Mouse (Mus musculus) forebrain, embryonic 14.5 days (tissue): ENCODE measurements around the gene Dmkn. TPM values are rescaled to one million over a fixed set of nuclear protein-coding genes. Genes with fewer than 3 reads are reported as not detected.
"Not testable (repeated sequence)": the region's sequence is repeated elsewhere in the genome, so short reads cannot be mapped to it uniquely, and the experiment has no call there.

Source experiments
- ATAC-seq: fragments of 200-750 bp; cut with Nextera tagmentation; 2 replicates; pipeline ENCODE4 v1.8.0; 2017; ENCODE audit warnings: mild to moderate bottlenecking, moderate library complexity
- DNase-seq: peaks from one replicate; pipeline ENCODE4 v3.0.0-alpha.2; 2015; ENCODE audit warnings: low spot score
- H3K27ac ChIP-seq: fragments of 300-500 bp; sonication (generic); 2 replicates; pipeline ENCODE4 v1.5.1; 2014; ENCODE audit warnings: low read depth, mild to moderate bottlenecking, control low read depth, low read length, moderate library complexity
- H3K27me3 ChIP-seq: fragments of 300-500 bp; sonication (generic); replicated peaks from 2 replicates; pipeline ENCODE4 v1.6.1; 2014; ENCODE audit warnings: low read length, control low read depth, mixed read lengths; ENCODE audit not compliant: control insufficient read depth, insufficient read depth
- H3K36me3 ChIP-seq: fragments of 300-500 bp; sonication (generic); 2 replicates; pipeline ENCODE4 v1.6.1; 2014; ENCODE audit warnings: low read length, control low read depth; ENCODE audit not compliant: control insufficient read depth, insufficient read depth
- H3K4me1 ChIP-seq: fragments of 300-500 bp; sonication (generic); 2 replicates; pipeline ENCODE4 v1.6.1; 2014; ENCODE audit warnings: antibody characterized with exemption, low read length, control low read depth; ENCODE audit not compliant: control insufficient read depth, insufficient read depth
- H3K4me2 ChIP-seq: fragments of 300-500 bp; sonication (generic); 2 replicates; pipeline ENCODE4 v1.6.1; 2014; ENCODE audit warnings: mild to moderate bottlenecking, control low read depth, low read length
- H3K4me3 ChIP-seq: fragments of 300-500 bp; sonication (generic); 2 replicates; pipeline ENCODE4 v1.5.1; 2014; ENCODE audit warnings: low read depth, low read length, control low read depth
- H3K9ac ChIP-seq: fragments of 300-500 bp; sonication (generic); 2 replicates; pipeline ENCODE4 v1.6.1; 2014; ENCODE audit warnings: mild to moderate bottlenecking, low read length, control low read depth, moderate library complexity
- H3K9me3 ChIP-seq: fragments of 300-500 bp; sonication (generic); replicated peaks from 2 replicates; pipeline ENCODE4 v1.6.1; 2016; ENCODE audit warnings: low read length, control low read depth, mixed read lengths; ENCODE audit not compliant: control insufficient read depth
- WGBS: fragments of 180-500 bp; shearing (Covaris S2); extraction: QIAGEN DNeasy Blood & Tissue Kit; methylation state at CpG from one replicate; pipeline ENCODE4 v1.1.7; 2014; 5-methylcytosine and 5-hydroxymethylcytosine counted together
- polyA plus RNA-seq: library from polyadenylated mRNA; unstranded; fragments of >200 nt; fragmentation: Nextera tagmentation; extraction: Ambion mirVana; gene quantifications from 2 replicates; pipeline ENCODE4 v1.2.1, GENCODE M21; 2014

Dmkn gene
- polyA plus RNA-seq, 1 experiment from 2014 or later, result 0.88 TPM

DNA sequence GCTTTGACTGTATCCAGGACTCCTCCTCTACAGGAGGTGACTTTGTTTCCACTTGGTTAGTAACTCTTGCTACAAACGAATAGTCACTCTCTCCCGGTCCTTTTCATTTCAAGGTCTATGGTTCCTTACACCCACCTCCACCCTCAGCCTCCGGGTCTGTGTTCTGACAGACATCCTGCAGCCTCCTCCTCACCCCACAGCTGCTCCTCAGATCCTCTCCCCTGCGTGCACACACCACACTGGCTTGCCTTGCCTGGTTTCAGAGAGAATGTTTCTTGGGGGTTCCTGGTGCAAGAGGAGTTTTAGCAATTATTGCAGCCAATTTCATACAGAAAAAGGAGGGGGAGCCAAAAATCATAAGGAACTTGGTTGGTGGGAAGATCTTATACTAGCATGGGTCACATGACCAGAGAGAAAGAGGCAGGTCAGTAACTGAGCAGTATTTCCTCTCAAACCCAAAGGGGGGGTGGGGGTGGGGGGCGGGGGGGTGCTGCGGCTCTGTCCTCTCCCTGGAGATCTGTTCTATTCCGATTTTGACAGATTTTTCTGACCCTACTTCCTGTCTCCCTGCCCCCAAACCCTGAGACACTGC, 57.4 kb downstream of the Dmkn start:
- H3K4me2 ChIP-seq, result no peak overlapping the region
- no peaks in the 10 kb centered on the region for H3K36me3 ChIP-seq
- H3K27ac ChIP-seq, result no peak overlapping the region
- no peaks in the 10 kb centered on the region for H3K4me1 ChIP-seq
- ATAC-seq, result no peak
- H3K9ac ChIP-seq, result no peak overlapping the region
- 73% methylated on average over 7 of the region's 7 CpGs for WGBS
- no peaks in the 10 kb centered on the region for H3K27me3 ChIP-seq
- H3K4me3 ChIP-seq, result no peak overlapping the region
- DNase-seq, result no peak
- H3K9me3 ChIP-seq, result no peaks in the 10 kb centered on the region

DNA sequence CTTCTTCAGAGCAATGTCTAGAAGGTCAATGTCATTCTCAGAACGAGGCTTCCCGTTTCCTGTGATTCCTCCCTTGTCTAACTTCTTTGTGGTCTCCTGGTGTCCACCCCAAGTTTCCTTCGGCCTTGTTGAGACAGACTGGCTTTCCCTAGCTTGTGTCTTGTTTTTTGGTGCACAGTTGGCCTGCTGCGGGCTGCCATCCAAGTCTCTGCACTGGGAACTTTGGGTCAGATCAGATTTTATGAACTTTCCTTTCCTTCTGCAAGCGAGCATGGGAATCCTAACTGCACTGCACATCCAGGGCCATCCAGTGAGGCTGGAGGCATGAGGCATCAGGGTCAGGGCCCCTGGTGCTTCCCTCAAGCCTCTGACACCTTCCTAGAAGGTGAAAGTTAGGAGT, 58.0 kb downstream of the Dmkn start:
- H3K4me2 ChIP-seq, result no peak overlapping the region
- no peaks in the 10 kb centered on the region for H3K4me1 ChIP-seq
- no peaks in the 10 kb centered on the region for H3K36me3 ChIP-seq
- WGBS, result 79% methylated on average over 5 of the region's 5 CpGs
- DNase-seq (no peak), ATAC-seq (no peak)
- no peaks in the 10 kb centered on the region for H3K27me3 ChIP-seq
- H3K9me3 ChIP-seq, result no peaks in the 10 kb centered on the region
- H3K27ac ChIP-seq, result no peak overlapping the region
- no peak overlapping the region for H3K4me3 ChIP-seq
- H3K9ac ChIP-seq, result no peak overlapping the region

GRCm38 (mm10) chr7:30823675-30824074, 60.1 kb downstream of the Dmkn start, which contains the start of gene Ffar2:
Ffar2 (minus strand) TSS chr7:30823775.
- Histone ChIP-seq H3K36me3 (no peaks in the 10 kb centered on the region), H3K27ac (no peak within 1 kb of the TSS), H3K9ac (no peak within 1 kb of the TSS), H3K27me3 (no peaks in the 10 kb centered on the region), H3K4me3 (no peak within 1 kb of the TSS), H3K4me2 (no peak within 1 kb of the TSS), H3K4me1 (no peaks in the 10 kb centered on the region), H3K9me3 (no peaks in the 10 kb centered on the region)
- DNase-seq (no peak), ATAC-seq (no peak)
- 92% methylated on average over 18 of the region's 18 CpGs for WGBS

DNA sequence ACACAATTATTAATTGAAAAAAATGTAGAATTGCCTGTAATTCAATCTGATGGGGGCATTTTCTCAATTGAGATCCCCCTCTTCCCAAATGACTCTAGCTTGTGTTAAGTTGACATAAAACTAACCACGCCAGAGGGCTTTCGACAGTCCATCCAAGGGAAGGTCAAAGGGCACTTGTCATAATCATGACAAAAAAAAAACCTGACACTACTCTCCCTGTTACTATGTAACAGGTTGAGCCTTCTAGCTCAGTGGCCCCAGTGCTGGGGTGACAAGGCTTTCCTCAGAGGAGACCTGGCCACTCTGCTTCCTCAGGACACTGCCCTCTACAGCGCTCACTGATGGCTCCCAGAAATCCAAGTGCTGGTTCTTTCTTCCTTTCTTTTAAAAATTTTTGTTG, 60.8 kb downstream of the Dmkn start:
- no peak for DNase-seq
- Histone ChIP-seq H3K27ac (no peak overlapping the region), H3K27me3 (no peaks in the 10 kb centered on the region), H3K4me1 (no peaks in the 10 kb centered on the region), H3K4me2 (no peak overlapping the region), H3K4me3 (no peak overlapping the region), H3K9ac (no peak overlapping the region), H3K9me3 (no peaks in the 10 kb centered on the region), H3K36me3 (no peaks in the 10 kb centered on the region)
- no peak for ATAC-seq
- 98% methylated on average over 3 of the region's 3 CpGs for WGBS

- no peak overlapping the region for H3K4me3 ChIP-seq
- H3K4me1 ChIP-seq, result no peaks in the 10 kb centered on the region
- ATAC-seq, result no peak
- no peak for DNase-seq
- no peak overlapping the region for H3K27ac ChIP-seq
- no peaks in the 10 kb centered on the region for H3K36me3 ChIP-seq
- no peaks in the 10 kb centered on the region for H3K9me3 ChIP-seq
- no peak overlapping the region for H3K9ac ChIP-seq
- H3K27me3 ChIP-seq, result no peaks in the 10 kb centered on the region
- WGBS, result 91% methylated on average over 10 of the region's 10 CpGs
- H3K4me2 ChIP-seq, result no peak overlapping the region
Observed at GRCm38 (mm10) chr7:30826660-30827059, 63.1 kb downstream of the Dmkn start.

DNA sequence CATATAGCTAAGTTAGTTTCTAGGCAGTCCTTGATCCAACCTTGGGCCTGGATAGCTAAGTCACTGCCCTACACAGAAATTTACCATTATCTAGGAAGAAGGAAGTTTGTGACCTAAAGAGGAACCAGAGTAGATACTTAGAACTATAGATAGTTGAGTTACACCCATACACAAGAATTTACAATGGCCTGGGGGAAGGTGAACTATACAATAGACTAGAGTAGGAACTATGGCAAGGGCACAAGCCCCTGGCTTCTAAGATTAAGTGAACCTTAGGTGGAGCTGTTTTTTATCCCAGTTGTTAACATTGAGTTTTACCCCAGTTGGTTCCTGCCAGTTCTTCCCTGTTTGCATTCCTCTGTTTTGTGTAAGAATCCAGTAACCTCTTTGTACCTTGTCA, 65.3 kb downstream of the Dmkn start:
- ATAC-seq, H3K4me3 ChIP-seq, H3K27ac ChIP-seq, H3K36me3 ChIP-seq, H3K4me2 ChIP-seq, H3K9me3 ChIP-seq, H3K27me3 ChIP-seq, H3K4me1 ChIP-seq, H3K9ac ChIP-seq, DNase-seq: not testable (repeated sequence)

GRCm38 (mm10) chr7:30829428-30829827, 65.9 kb downstream of the Dmkn start:
- WGBS, result 61% methylated on average over 3 of the region's 3 CpGs
- no peak for ATAC-seq
- Histone ChIP-seq H3K27me3 (no peaks in the 10 kb centered on the region), H3K9me3 (no peaks in the 10 kb centered on the region), H3K9ac (no peak overlapping the region), H3K27ac (no peak overlapping the region), H3K4me2 (no peak overlapping the region), H3K4me1 (no peaks in the 10 kb centered on the region), H3K4me3 (no peak overlapping the region), H3K36me3 (no peaks in the 10 kb centered on the region)
- no peak for DNase-seq

Other genes with a start within 250 kb of the Dmkn start
- 63.5 and 98.4 TPM in 2 replicates for gene Arhgap33, start 228.7 kb upstream of the Dmkn start, polyA plus RNA-seq
- gene Hspb6, start 211.6 kb upstream of the Dmkn start, polyA plus RNA-seq, result 8.6 and 10.1 TPM in 2 replicates
- 6.2 and 7.1 TPM in 2 replicates for gene Proser3, start 211.5 kb upstream of the Dmkn start, polyA plus RNA-seq
- 47.6 and 59.0 TPM in 2 replicates for gene Lin37, start 203.9 kb upstream of the Dmkn start, polyA plus RNA-seq
- gene U2af1l4, start 200.5 kb upstream of the Dmkn start, polyA plus RNA-seq, result 132 and 135 TPM in 2 replicates
- 7.0 and 10.7 TPM in 2 replicates for gene Gm49396, start 200.4 kb upstream of the Dmkn start, polyA plus RNA-seq
- 121 and 143 TPM in 2 replicates for gene Psenen, start 200.1 kb upstream of the Dmkn start, polyA plus RNA-seq
- 1.7 and 6.4 TPM in 2 replicates for gene Igflr1, start 198.3 kb upstream of the Dmkn start, polyA plus RNA-seq
- gene Kmt2b, start 175.0 kb upstream of the Dmkn start, polyA plus RNA-seq, result 8.7 and 9.6 TPM in 2 replicates
- 0.12 and 0.34 TPM in 2 replicates for gene Zbtb32, start 164.8 kb upstream of the Dmkn start, polyA plus RNA-seq
- 0.20 and 0.25 TPM in 2 replicates for gene Upk1a, start 150.9 kb upstream of the Dmkn start, polyA plus RNA-seq
- 909 and 1,141 TPM in 2 replicates for gene Cox6b1, start 137.6 kb upstream of the Dmkn start, polyA plus RNA-seq
- not detected in 2 replicates for gene Etv2, start 127.9 kb upstream of the Dmkn start, polyA plus RNA-seq
- gene Rbm42, start 113.4 kb upstream of the Dmkn start, polyA plus RNA-seq, result 120 and 133 TPM in 2 replicates
- gene Haus5, start 98.8 kb upstream of the Dmkn start, polyA plus RNA-seq, result 32.9 and 35.8 TPM in 2 replicates
- not detected in 2 replicates for gene Pmis2, start 92.2 kb upstream of the Dmkn start, polyA plus RNA-seq
- gene 2200002J24Rik, start 64.8 kb upstream of the Dmkn start, polyA plus RNA-seq, result not detected in 2 replicates
- 0.84 and 1.2 TPM in 2 replicates for gene Atp4a, start 51.5 kb upstream of the Dmkn start, polyA plus RNA-seq
- gene Tmem147, start 34.2 kb upstream of the Dmkn start, polyA plus RNA-seq, result 228 and 286 TPM in 2 replicates
- 0.57 and 0.59 TPM in 2 replicates for gene Gapdhs, start 20.1 kb upstream of the Dmkn start, polyA plus RNA-seq
- gene Sbsn, start 12.3 kb upstream of the Dmkn start, polyA plus RNA-seq, result 1.3 and 2.0 TPM in 2 replicates
- 1.1 TPM in 1 of 2 replicates, not detected in the other for gene Krtdap, start 24.1 kb downstream of the Dmkn start, polyA plus RNA-seq
- gene Ffar2, start 60.0 kb downstream of the Dmkn start, polyA plus RNA-seq, result 0.11 and 0.46 TPM in 2 replicates
- not detected in 2 replicates for gene Ffar3, start 92.4 kb downstream of the Dmkn start, polyA plus RNA-seq
- gene Ffar1, start 97.8 kb downstream of the Dmkn start, polyA plus RNA-seq, result not detected in 2 replicates
- not detected in 2 replicates for gene Cd22, start 116.6 kb downstream of the Dmkn start, polyA plus RNA-seq
- gene Mag, start 151.1 kb downstream of the Dmkn start, polyA plus RNA-seq, result 1.0 and 1.7 TPM in 2 replicates
- not detected in 2 replicates for gene Hamp2, start 160.9 kb downstream of the Dmkn start, polyA plus RNA-seq
- not detected in 2 replicates for gene Hamp, start 180.3 kb downstream of the Dmkn start, polyA plus RNA-seq
- 20.3 and 25.0 TPM in 2 replicates for gene Usf2, start 193.0 kb downstream of the Dmkn start, polyA plus RNA-seq
- 16.8 and 19.2 TPM in 2 replicates for gene Lsr, start 209.7 kb downstream of the Dmkn start, polyA plus RNA-seq
- gene Fam187b, start 210.0 kb downstream of the Dmkn start, polyA plus RNA-seq, result 0.20 and 0.35 TPM in 2 replicates